Mouse (Mus musculus) right cerebral cortex, postnatal 10 days (tissue): Measurements from ENCODE around the gene Rab4b.
A peak's percentile ranks its signal among the peaks of the same experiment; 100 is the strongest.

ENCODE experiments used
- DNase-seq, 2 experiments: peaks; one replicate each; pipeline ENCODE4 v3.0.0; 2021; ENCODE audit warnings: low spot score in 2 of 2

Rab4b gene

GRCm38 (mm10) chr7:27160921-27161320 is 17.8 kb downstream of the Rab4b start:
- DNase-seq: peak in 1 of 2 experiments; percentile 27

DNA sequence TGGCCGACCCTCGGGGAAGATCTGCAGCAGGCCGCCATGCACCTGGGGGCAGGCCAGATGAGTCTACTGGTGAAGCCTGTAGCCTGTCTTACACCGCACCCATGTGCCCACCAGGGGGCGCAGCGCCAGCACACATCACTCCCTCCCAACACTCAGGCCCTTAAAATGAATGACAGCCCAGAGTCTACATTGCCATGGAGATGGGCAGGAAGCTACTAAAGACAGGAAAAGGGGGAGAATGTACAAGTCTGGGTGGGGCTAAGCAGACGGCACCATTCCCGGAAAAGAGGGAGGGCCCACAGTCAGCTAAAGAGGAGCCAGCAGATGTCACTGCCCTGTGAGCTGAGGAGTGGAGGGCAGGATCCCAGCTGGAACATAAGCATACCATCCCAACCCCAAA is 18.8 kb downstream of the Rab4b start:
- DNase-seq: peak; percentile 91 to 94

DNA sequence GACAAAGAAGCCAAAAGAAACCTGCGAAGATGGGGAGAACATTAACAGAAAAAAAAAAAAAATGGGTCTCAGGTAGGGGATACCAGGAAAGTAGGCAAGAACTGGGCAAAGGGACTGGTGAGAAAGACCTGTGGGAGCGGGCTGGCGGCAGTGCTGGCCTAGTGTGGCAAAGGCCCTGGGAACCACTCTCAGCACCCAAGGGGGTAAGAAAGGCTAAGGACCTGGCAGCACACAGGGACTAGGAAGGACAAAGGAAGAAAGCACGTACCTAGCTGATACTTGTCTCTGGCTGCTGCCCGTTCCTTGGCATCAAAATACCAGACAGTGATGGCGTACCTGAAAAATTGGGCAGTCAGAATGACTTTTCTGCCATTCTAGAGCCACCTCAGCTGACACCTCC is 19.4 kb downstream of the Rab4b start:
- DNase-seq: peak in 1 of 2 experiments; percentile 36

DNA sequence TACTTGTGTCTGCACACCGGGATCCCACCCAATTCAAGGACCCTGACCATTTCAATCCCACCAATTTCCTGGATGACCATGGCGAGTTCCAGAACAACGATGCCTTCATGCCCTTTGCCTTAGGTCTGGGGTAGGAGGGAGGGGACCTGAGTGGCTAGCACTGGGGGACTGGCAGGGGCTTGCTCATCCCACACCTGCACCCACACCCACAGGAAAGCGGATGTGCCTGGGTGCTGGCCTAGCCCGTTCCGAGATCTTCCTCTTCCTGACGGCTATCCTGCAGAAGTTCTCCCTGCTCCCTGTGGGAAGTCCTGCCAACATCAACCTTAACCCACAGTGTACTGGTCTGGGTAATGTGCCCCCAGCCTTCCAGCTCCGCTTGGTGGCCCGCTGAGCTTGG is 20.5 kb downstream of the Rab4b start:
- peak in 1 of 2 experiments; percentile 30 for DNase-seq

DNA sequence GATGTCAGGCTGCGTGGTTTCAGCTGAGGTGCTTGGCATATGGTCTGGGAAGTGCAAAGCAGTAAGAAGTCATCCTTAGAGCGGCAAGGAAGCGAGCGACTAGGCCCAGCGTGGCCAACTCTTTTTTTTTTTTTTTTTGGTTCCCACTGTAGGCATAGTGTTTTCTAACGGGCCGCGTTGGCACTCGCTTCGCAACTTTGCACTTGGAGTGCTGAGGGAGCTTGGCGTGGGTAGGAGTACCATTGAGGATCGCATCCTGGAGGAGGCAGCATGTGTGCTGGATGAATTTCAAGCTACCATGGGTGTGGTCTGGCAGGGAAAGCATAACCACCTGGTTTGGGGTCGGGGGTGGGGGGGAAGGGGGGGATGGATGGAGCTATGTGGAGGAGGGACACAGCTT is 22.7 kb downstream of the Rab4b start:
- DNase-seq: peak in 1 of 2 experiments; percentile 51

DNA sequence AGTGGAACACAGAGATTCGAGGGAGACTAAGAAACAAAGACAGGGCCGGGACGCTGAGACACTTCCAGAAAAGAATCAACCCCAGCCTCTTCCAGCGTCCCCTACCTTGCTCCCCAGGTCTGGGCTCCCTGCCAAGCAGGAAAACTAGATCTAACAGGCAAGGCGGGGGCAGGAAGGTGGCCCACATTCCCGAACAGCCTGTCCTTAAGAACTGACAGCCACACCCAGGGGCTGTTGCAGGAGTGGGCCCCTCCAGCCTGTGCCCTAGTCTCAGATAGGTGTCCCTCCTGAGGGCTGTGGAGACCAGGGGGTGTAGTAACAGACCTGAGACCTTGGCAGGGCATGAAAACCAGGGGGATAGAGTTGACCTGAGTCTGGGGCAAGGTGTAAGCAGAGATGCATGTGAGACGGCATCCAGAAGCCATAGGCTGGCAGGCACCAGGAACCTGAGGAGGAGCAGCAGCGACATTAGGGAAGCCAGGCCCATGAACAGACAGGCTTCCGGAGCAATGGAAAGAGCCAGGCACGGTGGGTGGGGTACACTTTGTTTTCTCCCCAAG is 25.4 kb downstream of the Rab4b start, which contains the start of gene Cyp2t4:
Gene Cyp2t4 (plus strand): TSS at position 510 of the 560 bp plus-strand sequence.
- peak in 1 of 2 experiments; percentile 41 for DNase-seq

GRCm38 (mm10) chr7:27136410-27136996 is 42.2 kb downstream of the Rab4b start:
- no peak for DNase-seq

DNA sequence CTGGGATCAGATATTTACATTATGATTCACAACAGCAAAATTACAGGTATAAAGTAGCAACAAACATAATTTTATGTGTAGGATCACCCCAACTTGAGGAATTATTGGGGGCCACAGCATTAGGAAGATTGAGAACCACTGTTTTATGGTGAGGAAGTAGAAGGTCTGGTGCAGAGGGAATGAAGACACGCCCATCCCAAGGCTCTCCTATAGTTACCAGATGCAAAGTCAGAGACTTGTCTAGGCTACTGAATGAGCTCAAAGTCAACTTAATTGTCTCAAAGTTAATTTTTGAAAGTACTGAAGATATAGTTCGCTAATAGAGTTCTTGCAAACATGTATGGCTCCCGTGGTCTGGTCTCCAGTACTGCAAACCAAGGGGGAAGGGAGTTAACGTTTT is 44.9 kb downstream of the Rab4b start:
- no peak for DNase-seq

DNA sequence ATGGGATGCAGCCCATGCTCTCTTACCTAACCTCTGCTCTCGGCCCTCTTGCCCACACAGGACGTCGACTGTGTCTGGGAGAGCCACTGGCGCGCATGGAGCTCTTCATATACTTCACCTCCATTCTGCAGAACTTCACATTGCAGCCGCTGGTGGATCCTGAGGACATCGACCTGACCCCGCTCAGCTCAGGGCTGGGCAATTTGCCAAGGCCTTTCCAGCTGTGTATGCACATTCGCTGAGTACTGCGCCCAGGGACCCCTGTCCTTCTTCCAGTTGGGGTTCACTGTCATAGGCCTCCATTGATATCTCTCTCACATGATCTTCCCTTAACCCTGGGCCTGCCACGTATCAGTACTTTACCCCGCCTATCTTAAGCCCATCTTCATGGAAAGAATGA is 45.5 kb downstream of the Rab4b start:
- DNase-seq: peak in 1 of 2 experiments; percentile 33

DNA sequence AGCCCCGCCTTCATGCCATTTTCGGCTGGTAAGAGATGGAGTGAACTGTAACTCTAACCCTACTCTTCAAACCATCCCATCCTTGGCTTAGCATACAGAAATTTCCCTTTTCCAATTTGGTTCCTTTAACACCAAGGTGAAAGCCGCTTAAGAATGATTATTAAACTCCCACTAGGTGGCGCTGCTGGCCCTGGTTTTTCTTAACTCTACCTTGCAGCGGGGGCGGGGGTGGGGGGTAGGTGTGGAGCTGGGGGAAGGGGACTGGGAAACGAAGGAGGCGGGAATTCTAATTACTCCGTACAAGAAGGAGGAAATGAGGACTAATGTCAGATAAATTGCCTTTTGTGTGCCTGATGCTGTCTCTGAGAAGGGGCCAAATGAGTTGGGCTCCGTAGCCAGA is 46.1 kb downstream of the Rab4b start:
- DNase-seq: peak; percentile 45 to 73

DNA sequence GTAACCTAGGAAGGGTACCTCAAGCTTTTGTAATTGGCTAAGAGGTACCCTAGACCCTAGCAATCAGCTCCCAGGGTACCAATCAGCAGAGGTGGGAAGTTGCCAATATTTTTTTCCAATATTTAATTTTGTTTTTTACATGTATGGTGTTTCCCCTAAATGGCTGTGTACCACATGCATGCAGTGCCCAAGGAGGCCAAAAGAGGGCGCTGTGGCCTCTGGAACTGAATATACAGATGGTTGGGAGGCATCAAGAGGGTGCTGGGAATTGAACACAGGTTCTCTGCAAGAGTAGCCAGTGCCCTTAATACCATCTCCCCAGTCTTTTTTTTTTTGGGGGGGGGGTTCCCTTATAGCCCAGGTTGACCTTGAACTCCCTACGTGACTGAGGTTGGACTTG is 47.3 kb downstream of the Rab4b start:
- no peak for DNase-seq

DNA sequence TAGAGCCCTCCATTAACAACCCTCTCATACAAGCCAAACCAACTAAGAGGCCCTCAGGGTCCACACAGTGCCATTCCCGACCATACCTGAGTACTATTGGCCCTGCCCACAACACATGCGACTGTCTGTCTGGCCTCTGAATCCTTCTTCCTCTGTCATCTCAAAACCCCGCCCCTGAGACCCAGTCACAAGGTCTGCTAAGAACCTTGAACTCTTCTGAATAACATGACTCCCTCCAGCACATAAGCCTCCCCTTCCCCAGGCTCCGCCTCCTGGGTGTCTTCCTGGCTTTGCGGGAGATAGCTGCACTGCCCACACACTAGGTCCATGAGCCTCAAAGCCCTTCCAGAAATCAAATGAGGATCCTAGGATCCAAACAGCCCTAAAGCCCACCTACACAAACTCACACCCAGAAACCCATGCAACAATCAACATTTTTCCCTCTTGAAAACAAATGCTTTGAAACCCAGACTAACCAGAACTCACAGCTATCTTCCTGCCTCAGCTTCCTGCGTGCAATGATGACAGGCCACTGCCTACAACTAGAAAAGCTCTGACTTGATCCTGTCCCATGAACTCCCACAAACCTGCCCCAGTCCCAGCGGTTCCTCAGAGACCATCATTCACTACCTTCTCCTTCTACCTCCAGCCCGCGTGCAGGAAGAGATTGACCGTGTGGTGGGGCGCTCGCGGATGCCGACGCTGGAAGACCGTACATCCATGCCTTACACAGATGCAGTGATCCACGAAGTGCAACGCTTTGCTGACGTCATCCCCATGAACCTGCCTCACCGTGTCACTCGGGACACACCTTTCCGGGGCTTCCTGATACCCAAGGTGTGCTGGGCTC is 48.0 kb downstream of the Rab4b start:
- DNase-seq: no peak

GRCm38 (mm10) chr7:27129811-27130210 is 48.9 kb downstream of the Rab4b start:
- DNase-seq: no peak

DNA sequence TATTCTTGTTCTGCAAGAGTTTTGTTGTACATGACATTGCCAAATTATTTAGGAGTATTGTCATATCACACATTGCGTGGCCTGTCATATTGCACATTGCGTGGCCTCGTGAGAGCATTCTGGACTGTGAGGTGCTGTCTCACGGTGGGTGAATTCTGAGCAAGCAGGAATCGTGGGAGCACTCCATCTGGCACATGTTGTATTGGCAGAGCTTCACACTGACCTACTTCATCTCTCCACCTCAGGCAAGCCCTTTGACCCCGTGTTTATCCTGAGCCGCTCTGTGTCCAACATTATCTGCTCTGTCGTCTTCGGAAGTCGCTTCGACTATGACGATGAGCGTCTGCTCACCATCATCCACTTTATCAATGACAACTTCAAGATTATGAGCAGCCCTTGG is 49.8 kb downstream of the Rab4b start:
- DNase-seq: no peak

DNA sequence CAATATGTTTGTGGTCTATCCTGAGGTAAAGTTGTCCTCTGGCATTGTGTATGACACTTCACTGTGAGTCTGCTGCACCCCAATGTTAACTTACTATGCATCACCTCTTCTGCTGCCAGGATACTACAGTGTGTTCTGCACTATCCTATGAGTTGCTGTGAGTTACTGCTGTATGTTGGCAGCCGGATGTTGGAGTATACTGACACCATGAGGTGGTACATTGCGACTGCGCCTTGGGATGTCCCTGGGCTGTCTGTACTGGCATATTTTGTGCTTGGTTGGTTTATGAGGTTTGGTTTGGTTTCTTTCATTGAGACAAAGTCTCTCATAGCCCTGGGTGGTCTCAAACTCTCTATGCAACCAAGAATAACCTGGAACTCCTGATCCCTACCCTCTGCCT is 50.5 kb downstream of the Rab4b start:
- DNase-seq: peak; percentile 38 to 62

GRCm38 (mm10) chr7:27124969-27125368 is 53.7 kb downstream of the Rab4b start:
- no peak for DNase-seq

- no peak for DNase-seq
Observed at GRCm38 (mm10) chr7:27124305-27124832, 54.3 kb downstream of the Rab4b start.

GRCm38 (mm10) chr7:27119676-27120075 is 59.0 kb downstream of the Rab4b start, which contains the start of gene Cyp2f2:
Gene Cyp2f2 (plus strand): TSS chr7:27119909.
- no peak for DNase-seq
